Mouse (Mus musculus): ENCODE results near the gene Fxn.
A peak's percentile ranks its signal among the peaks of the same experiment; 100 is the strongest.

The Fxn gene

GRCm38 (mm10) chr19:24280601-24281228 is at the start of gene Fxn:
Gene Fxn (minus strand): TSS chr19:24280605.
- peak in 1 of 2 experiments; percentile 27 for DNase-seq

GRCm38 (mm10) chr19:24327921-24328320 is 47.5 kb upstream of the Fxn start:
- DNase-seq: no peak

- no peak for DNase-seq
Measured at GRCm38 (mm10) chr19:24326969-24327368, 46.6 kb upstream of the Fxn start.

GRCm38 (mm10) chr19:24325692-24326091 is 45.3 kb upstream of the Fxn start:
- DNase-seq: no peak

GRCm38 (mm10) chr19:24323841-24324613 is 43.6 kb upstream of the Fxn start:
- DNase-seq: no peak

- no peak for DNase-seq
Measured at GRCm38 (mm10) chr19:24321900-24322311, 41.5 kb upstream of the Fxn start.

- DNase-seq: no peak
Measured at GRCm38 (mm10) chr19:24321211-24321899, 41.0 kb upstream of the Fxn start.

- no peak for DNase-seq
Measured at GRCm38 (mm10) chr19:24318172-24318571, 37.8 kb upstream of the Fxn start.

GRCm38 (mm10) chr19:24317731-24318130 is 37.3 kb upstream of the Fxn start:
- no peak for DNase-seq

GRCm38 (mm10) chr19:24317038-24317591 is 36.7 kb upstream of the Fxn start:
- no peak for DNase-seq

- DNase-seq: no peak
Measured at GRCm38 (mm10) chr19:24316060-24316725, 35.8 kb upstream of the Fxn start.

GRCm38 (mm10) chr19:24315234-24315633 is 34.8 kb upstream of the Fxn start:
- no peak for DNase-seq

- peak; percentile 48 to 50 for DNase-seq
Measured at GRCm38 (mm10) chr19:24314676-24315075, 34.3 kb upstream of the Fxn start.

GRCm38 (mm10) chr19:24312556-24313342 is 32.3 kb upstream of the Fxn start:
- peak; percentile 39 to 54 for DNase-seq

GRCm38 (mm10) chr19:24312046-24312445 is 31.6 kb upstream of the Fxn start:
- no peak for DNase-seq

- peak in 1 of 2 experiments; percentile 57 for DNase-seq
Measured at GRCm38 (mm10) chr19:24308305-24308705, 27.9 kb upstream of the Fxn start.

GRCm38 (mm10) chr19:24307271-24308221 is 27.1 kb upstream of the Fxn start:
- DNase-seq: peak in 1 of 2 experiments; percentile 15

- no peak for DNase-seq
Measured at GRCm38 (mm10) chr19:24306351-24306750, 25.9 kb upstream of the Fxn start.

- no peak for DNase-seq
Measured at GRCm38 (mm10) chr19:24302198-24302597, 21.8 kb upstream of the Fxn start.

- DNase-seq: no peak
Measured at GRCm38 (mm10) chr19:24301768-24302148, 21.4 kb upstream of the Fxn start.
